Mouse (Mus musculus): ENCODE results near the gene Svs6. TPM values are rescaled to one million over a fixed set of nuclear protein-coding genes. Genes with fewer than 3 reads are reported as not detected.
"Not testable (repeated sequence)": the region's sequence is repeated elsewhere in the genome, so short reads cannot be mapped to it uniquely, and the experiment has no call there.

Gene Svs6
- polyA plus RNA-seq (2012; ENCODE audit: insufficient read depth, insufficient read length, low replicate concordance, missing spikeins), result not detected in 2 replicates

GRCm38 (mm10) chr2:164316451-164316850, at the start of gene Svs6:
Svs6 (plus strand) TSS chr2:164316751.
- H3K4me1 ChIP-seq (ENCODE audit: control insufficient read depth, insufficient read depth, low read length); H3K27ac ChIP-seq (ENCODE audit: insufficient read depth, low read depth, low read length); H3K4me3 ChIP-seq (ENCODE audit: insufficient read depth, low read depth, low read length): not testable (repeated sequence)
- 59% methylated on average over 1 of the region's 1 CpGs for WGBS

- Histone ChIP-seq H3K27ac (ENCODE audit: insufficient read depth, low read depth, low read length) (no peak within 1 kb of the TSS), H3K4me1 (ENCODE audit: control insufficient read depth, insufficient read depth, low read length) (no peaks in the 10 kb centered on the region), H3K4me3 (ENCODE audit: insufficient read depth, low read depth, low read length) (no peak within 1 kb of the TSS)
- TF ChIP-seq CTCF (IDR thresholded peaks at IDR 0.05; ENCODE audit: insufficient read depth, low read depth, low read length) (no peak), POLR2A (IDR thresholded peaks at IDR 0.05; ENCODE audit: insufficient read depth, low read depth, low read length) (no peak)
- 91% methylated on average over 4 of the region's 4 CpGs for WGBS
These were observed 38.2 kb upstream of the Svs6 start, which contains the start of gene Svs4 for GRCm38 (mm10) chr2:164278359-164278758. Svs4 (minus strand) TSS chr2:164278459.

GRCm38 (mm10) chr2:164288968-164289367, 27.6 kb upstream of the Svs6 start, which contains the start of gene Svs3a:
Svs3a (plus strand) TSS chr2:164289268.
- not testable (repeated sequence) for H3K4me1 ChIP-seq (ENCODE audit: control insufficient read depth, insufficient read depth, low read length); H3K27ac ChIP-seq (ENCODE audit: insufficient read depth, low read depth, low read length); H3K4me3 ChIP-seq (ENCODE audit: insufficient read depth, low read depth, low read length)
- WGBS, result 82% methylated on average over 1 of the region's 1 CpGs

- TF ChIP-seq POLR2A (IDR thresholded peaks at IDR 0.05; ENCODE audit: insufficient read depth, low read depth, low read length) (no peak), CTCF (IDR thresholded peaks at IDR 0.05; ENCODE audit: insufficient read depth, low read depth, low read length) (no peak)
- no peak overlapping the region for H3K4me3 ChIP-seq (ENCODE audit: insufficient read depth, low read depth, low read length)
- no peaks in the 10 kb centered on the region for H3K4me1 ChIP-seq (ENCODE audit: control insufficient read depth, insufficient read depth, low read length)
- no peak overlapping the region for H3K27ac ChIP-seq (ENCODE audit: insufficient read depth, low read depth, low read length)
- 86% methylated on average over 5 of the region's 5 CpGs for WGBS
These were observed 4.0 kb upstream of the Svs6 start for GRCm38 (mm10) chr2:164312599-164312998.

GRCm38 (mm10) chr2:164315460-164315859, 1.1 kb upstream of the Svs6 start:
- not testable (repeated sequence) for H3K4me3 ChIP-seq (ENCODE audit: insufficient read depth, low read depth, low read length); H3K27ac ChIP-seq (ENCODE audit: insufficient read depth, low read depth, low read length); H3K4me1 ChIP-seq (ENCODE audit: control insufficient read depth, insufficient read depth, low read length)

GRCm38 (mm10) chr2:164320983-164321382, 4.4 kb downstream of the Svs6 start:
- no peak for TF ChIP-seq POLR2A (IDR thresholded peaks at IDR 0.05; ENCODE audit: insufficient read depth, low read depth, low read length)
- no peak for TF ChIP-seq CTCF (IDR thresholded peaks at IDR 0.05; ENCODE audit: insufficient read depth, low read depth, low read length)
- Histone ChIP-seq H3K4me3 (ENCODE audit: insufficient read depth, low read depth, low read length) (no peak overlapping the region), H3K4me1 (ENCODE audit: control insufficient read depth, insufficient read depth, low read length) (no peaks in the 10 kb centered on the region), H3K27ac (ENCODE audit: insufficient read depth, low read depth, low read length) (no peak overlapping the region)
- 90% methylated on average over 6 of the region's 6 CpGs for WGBS

GRCm38 (mm10) chr2:164332440-164332839, 15.9 kb downstream of the Svs6 start, which contains the start of gene Svs5:
Svs5 (plus strand) TSS chr2:164332740.
- WGBS, result 85% methylated on average over 3 of the region's 3 CpGs

DNA sequence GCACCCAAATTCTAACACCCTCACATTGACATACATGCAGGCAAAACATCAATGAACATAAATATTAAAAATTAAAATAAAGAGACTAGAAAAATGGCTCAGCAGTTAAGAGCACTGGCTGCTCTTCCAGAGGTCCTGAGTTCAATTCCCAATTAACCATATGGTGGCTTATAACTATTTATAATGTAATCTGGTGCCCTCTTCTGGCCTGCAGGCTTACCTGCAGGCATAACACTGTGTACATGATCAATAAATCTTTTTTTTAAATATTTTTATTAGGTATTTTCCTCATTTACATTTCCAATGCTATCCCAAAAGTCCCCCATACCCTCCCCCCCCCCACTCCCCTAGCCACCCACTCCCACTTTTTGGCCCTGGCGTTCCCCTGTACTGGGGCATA, 27.2 kb downstream of the Svs6 start:
- H3K4me3 ChIP-seq (ENCODE audit: insufficient read depth, low read depth, low read length); H3K27ac ChIP-seq (ENCODE audit: insufficient read depth, low read depth, low read length); H3K4me1 ChIP-seq (ENCODE audit: control insufficient read depth, insufficient read depth, low read length): not testable (repeated sequence)
- WGBS, result 71% methylated on average over 1 of the region's 1 CpGs

More at GRCm38 (mm10) chr2:164332440-164332839, 15.9 kb downstream of the Svs6 start, which contains the start of gene Svs5:
- not testable (repeated sequence) for H3K4me3 ChIP-seq (ENCODE audit: insufficient read depth, low read depth, low read length); H3K4me1 ChIP-seq (ENCODE audit: control insufficient read depth, insufficient read depth, low read length); H3K27ac ChIP-seq (ENCODE audit: insufficient read depth, low read depth, low read length)

DNA sequence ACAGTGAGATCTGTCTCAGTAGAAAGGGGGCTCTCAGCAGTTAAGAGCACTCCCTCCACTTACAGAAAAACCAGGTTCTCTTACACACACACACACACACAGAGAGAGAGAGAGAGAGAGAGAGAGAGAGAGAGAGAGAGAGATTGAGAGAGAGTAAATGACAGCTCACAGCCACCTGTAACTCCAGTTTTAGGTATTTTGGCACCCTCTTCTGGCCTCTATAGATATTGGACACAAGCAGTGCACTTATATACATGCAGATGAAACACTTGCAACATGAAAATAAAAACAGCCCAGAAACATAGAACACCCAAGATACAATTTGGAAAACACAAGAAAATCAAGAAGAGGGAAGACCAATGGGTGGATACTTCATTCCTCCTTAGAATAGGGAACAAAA, 31.1 kb downstream of the Svs6 start:
- not testable (repeated sequence) for H3K27ac ChIP-seq (ENCODE audit: insufficient read depth, low read depth, low read length); H3K4me3 ChIP-seq (ENCODE audit: insufficient read depth, low read depth, low read length); H3K4me1 ChIP-seq (ENCODE audit: control insufficient read depth, insufficient read depth, low read length)

GRCm38 (mm10) chr2:164348980-164349379, 32.4 kb downstream of the Svs6 start:
- TF ChIP-seq CTCF (IDR thresholded peaks at IDR 0.05; ENCODE audit: insufficient read depth, low read depth, low read length), result no peak
- TF ChIP-seq POLR2A (IDR thresholded peaks at IDR 0.05; ENCODE audit: insufficient read depth, low read depth, low read length), result no peak
- WGBS, result 95% methylated on average over 3 of the region's 3 CpGs

GRCm38 (mm10) chr2:164352697-164353096, 36.1 kb downstream of the Svs6 start:
- 88% methylated on average over 3 of the region's 3 CpGs for WGBS
- no peak overlapping the region for H3K27ac ChIP-seq (ENCODE audit: insufficient read depth, low read depth, low read length)

More at GRCm38 (mm10) chr2:164348980-164349379, 32.4 kb downstream of the Svs6 start:
- Histone ChIP-seq H3K27ac (ENCODE audit: insufficient read depth, low read depth, low read length) (no peak overlapping the region), H3K4me1 (ENCODE audit: control insufficient read depth, insufficient read depth, low read length) (no peaks in the 10 kb centered on the region), H3K4me3 (ENCODE audit: insufficient read depth, low read depth, low read length) (no peak overlapping the region)

More at GRCm38 (mm10) chr2:164352697-164353096, 36.1 kb downstream of the Svs6 start:
- Histone ChIP-seq H3K4me1 (ENCODE audit: control insufficient read depth, insufficient read depth, low read length) (no peaks in the 10 kb centered on the region), H3K4me3 (ENCODE audit: insufficient read depth, low read depth, low read length) (no peak overlapping the region)
- TF ChIP-seq CTCF (IDR thresholded peaks at IDR 0.05; ENCODE audit: insufficient read depth, low read depth, low read length), result no peak
- TF ChIP-seq POLR2A (IDR thresholded peaks at IDR 0.05; ENCODE audit: insufficient read depth, low read depth, low read length), result no peak

Data from olfactory bulb, adult 2 months (tissue).